Mouse (Mus musculus) layer of hippocampus, adult 11-12 months (tissue): ENCODE data around the gene Ankrd13a.
"Not testable (repeated sequence)": the region's sequence is repeated elsewhere in the genome, so short reads cannot be mapped to it uniquely, and the experiment has no call there.

Experiments
- DNase-seq: peaks from one replicate; pipeline ENCODE4 v3.0.0; 2022; ENCODE audit warnings: low spot score

Gene Ankrd13a

GRCm38 (mm10) chr5:114829740-114830139 is 55.3 kb downstream of the Ankrd13a start:
- no peak for DNase-seq

- no peak for DNase-seq
These were observed 62.4 kb downstream of the Ankrd13a start for GRCm38 (mm10) chr5:114836886-114837285.

- not testable (repeated sequence) for DNase-seq
These were observed 66.0 kb downstream of the Ankrd13a start for GRCm38 (mm10) chr5:114840481-114840880.

GRCm38 (mm10) chr5:114842155-114842554 is 67.7 kb downstream of the Ankrd13a start:
- DNase-seq: not testable (repeated sequence)

- no peak for DNase-seq
These were observed 68.2 kb downstream of the Ankrd13a start for GRCm38 (mm10) chr5:114842674-114843073.

- DNase-seq: not testable (repeated sequence)
These were observed 69.9 kb downstream of the Ankrd13a start for GRCm38 (mm10) chr5:114844371-114844770.

- DNase-seq: no peak
These were observed 77.2 kb downstream of the Ankrd13a start for GRCm38 (mm10) chr5:114851565-114852236.

- DNase-seq: not testable (repeated sequence)
These were observed 78.9 kb downstream of the Ankrd13a start, which contains the start of gene 4930519G04Rik for GRCm38 (mm10) chr5:114853364-114853763. TSS of gene 4930519G04Rik (plus strand) at chr5:114853664.
